Mouse (Mus musculus): ENCODE results near the gene Pdcd5.

Gene Pdcd5

DNA sequence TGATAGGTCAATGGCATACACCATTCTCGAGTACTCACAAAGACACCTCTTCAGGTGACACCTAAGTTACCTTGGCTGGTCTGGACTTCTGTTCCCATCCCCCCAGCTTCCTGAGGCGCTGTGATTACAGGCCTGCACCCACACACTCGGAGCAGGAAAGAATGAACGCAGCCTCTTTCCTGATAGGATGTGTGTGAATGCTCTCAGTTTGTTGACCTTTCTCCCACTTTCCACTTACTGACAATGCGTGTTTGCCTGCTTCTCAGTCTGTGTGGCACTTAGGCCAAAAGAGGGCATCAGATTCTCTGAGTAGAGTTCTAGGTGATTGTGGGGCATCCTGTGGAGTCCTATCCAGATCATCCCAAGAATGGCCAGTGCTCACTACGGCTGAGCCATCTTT, 7.2 kb downstream of the Pdcd5 start:
- no peak for DNase-seq

DNA sequence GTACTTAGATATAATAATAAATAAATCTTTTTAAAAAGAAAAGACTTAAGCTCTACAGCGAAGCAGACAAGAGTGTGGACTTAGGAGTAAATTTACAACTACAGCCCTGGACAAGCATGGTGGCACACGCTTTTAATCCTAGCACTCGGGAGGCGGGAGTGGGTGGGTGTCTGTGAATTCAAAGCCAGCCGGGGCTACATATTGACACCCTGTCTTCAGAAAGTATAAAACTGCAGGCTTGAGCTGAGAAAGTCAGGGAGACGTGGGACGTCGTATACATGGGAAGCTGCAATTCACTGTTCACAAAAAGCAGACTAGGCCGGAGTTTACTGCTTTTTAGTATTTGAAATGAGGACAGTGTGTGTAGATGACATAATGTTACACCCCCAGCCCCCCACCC, 10.4 kb downstream of the Pdcd5 start:
- DNase-seq: no peak

DNA sequence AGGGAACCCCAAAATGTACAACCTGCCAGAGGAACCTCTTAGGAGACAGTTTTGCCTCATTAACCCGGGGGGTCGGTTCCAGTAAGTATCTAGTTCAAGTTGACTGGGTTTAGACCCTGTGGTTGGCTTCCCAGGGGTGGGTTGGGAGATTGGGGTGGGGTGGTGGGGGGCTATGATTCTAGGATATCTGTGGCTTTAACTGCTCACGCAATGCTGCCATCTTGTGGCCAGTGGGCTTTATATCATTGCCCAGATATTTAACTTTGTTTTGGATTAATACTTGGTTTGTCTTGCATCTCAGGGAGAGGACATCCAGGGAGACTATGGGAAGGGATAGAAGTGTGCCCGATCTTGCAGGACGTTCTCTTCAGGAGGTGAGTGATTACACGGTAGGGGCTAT, 11.1 kb downstream of the Pdcd5 start:
- no peak for DNase-seq

DNA sequence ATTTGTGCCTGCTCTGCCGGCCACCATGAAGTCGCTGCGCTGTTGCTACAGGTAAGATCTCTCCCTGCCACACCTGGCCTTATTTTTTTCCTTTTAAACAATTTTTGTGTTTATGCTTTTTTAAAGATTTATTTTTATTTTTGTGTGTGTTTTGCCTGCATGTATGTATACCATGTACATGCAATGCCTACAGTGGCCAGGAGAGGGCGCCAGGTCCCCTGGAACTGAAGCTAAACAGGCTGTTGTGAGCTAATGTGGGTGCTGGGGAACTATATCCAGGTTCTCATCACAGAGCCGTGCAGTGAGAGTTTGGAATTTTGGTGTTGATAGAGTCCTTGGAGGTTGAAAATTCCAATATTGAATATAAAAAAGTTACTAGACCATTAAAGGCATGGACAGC, 18.8 kb downstream of the Pdcd5 start:
- no peak for DNase-seq

DNA sequence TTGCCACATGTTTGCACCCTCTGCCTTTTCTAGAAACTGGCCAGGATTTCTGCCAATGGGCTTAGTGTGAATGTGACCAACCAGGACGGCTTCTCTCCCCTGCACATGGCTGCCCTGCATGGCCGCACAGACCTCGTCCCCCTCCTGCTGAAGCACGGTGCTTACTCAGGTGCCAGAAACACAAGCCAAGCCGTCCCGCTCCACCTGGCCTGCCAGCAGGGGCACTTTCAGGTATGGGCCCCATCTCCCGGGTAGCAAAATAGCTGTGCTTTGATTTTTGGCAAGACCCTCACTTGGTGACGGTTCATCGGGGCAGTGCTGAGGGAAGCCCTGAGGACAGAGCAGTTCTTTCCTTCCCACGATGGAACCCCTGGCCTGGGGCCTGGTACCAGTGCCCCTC, 19.9 kb downstream of the Pdcd5 start:
- DNase-seq: no peak

DNA sequence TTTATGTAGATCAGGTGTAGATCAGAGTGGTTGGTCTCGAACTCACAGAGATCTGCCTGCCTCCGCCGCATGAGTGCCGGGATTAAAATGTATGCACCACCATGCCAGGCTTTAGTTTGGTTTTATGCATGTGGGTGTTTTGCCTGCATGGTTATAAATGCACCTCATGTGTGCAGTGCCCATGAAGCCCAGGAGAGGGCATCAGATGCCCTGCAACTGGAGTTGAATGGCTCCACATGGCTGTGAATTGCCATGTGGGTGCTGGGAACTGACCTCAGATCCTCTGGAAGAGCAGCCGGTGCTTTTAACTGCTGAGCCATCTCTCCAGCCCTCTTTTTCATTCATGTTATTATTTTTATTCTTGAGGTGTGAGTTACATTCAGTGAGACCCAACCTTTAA, 21.3 kb downstream of the Pdcd5 start:
- no peak for DNase-seq

DNA sequence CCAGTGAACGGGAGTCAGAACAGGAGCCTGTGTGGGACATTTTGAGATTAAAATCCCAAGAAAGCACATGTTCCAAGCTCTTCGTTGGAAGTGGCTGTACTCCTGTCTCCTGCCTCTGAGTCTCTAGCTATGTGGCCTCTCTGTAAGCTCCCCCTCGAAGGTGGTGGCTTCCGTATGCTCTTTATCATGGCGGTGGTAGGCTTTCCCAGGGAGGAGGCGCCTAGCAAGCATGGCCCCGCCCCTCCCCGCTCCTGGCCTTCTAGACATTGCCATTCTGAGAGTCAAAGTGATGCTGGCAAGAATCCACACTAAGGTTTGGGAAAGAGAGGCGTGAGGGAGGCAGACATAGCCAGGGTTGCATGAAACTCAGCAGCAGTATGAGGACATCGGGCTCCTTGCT, 24.7 kb downstream of the Pdcd5 start:
- no peak for DNase-seq

DNA sequence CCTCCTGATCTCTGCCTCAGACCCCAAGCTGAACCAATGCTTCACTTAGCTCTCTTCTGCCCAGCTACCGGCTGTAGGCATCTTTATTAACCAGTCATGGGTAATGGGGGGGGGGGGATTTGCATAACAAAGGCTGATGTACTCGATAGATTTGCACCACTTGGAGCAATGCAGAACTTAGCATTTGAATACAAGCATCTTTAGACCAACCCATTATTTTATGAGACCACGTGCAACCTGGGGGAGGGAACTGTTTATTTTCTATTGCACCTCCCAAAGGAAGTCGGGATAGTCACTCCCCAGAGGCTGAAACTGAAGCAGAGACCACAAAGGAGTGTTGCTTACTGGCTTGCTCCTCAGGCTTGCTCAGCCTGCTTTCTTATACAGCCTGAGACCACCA, 29.8 kb downstream of the Pdcd5 start:
- DNase-seq: no peak

DNA sequence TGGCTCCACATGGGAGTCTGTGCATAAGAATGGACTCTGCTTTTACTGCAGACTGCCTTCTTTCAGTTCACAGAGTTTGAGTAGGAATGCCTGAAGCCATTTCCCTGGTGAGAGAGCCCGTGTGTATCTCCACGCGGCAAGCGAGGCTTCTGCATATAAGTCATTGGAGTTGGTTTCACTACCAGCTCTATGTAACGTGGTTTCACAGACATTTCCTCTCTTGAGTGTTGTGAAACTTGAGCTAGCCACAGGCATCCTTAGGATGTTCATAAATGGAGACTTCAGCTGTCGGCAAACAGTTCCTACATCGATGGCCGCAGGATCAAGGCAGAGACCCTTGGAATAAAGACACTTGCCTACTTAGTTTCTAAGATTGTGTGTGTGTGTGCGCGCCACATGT, 38.1 kb downstream of the Pdcd5 start:
- no peak for DNase-seq

DNA sequence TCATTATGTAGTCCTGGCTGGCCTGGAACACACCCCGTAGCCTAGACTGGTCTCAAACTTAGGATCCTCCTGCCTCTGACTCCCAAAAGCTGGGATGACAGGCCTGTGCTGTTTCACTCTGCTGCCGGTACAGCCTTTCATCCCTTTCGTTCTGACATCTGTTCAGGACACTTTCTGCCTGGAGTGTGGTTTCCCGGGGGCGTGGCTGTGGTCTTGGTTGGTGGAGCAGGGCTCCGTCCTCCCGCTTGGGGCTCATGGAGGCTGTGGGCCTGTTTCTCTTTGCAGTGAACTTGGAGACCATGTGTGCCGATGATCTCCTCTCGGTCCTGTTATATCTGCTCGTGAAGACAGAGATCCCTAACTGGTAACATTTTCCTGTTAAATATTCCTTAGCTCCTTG, 40.5 kb downstream of the Pdcd5 start:
- no peak for DNase-seq

DNA sequence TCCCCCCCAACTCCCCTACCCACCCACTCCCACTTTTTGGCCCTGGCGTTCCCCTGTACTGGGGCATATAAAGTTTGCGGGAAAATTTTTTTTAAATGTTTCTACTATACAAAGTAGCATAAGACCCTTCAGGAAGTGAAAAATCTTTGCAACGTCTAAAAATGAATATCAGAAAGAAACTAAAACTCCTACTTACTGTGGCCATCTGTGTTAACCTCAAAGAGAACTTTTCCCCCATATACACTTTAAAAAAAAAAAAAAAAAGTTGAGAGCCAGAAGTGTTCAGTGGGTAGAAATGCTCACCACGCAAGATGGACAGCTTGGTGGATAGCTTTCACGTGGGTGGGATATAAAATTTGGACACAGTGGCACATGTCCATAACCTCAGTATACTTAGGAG, 44.6 kb downstream of the Pdcd5 start:
- no peak for DNase-seq

DNA sequence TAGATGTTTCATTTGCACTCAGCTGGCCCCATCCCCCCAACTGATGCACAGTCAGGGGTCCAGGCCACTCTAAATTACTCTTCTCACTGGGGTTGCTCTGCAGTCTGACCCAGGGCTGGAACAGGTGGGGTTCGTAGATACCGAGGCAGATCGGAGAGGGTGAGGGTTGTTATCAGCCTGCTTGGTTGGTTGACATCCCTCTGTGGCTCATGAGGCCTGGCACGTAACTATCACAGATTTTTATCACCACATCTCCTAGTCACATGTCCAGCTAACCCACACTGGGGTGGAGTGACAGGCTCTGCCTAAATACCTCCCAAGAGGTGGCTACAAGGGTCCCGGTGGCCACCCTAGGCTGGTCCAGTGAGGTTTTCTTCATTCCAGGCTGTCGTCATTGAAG, 46.2 kb downstream of the Pdcd5 start:
- no peak for DNase-seq

DNA sequence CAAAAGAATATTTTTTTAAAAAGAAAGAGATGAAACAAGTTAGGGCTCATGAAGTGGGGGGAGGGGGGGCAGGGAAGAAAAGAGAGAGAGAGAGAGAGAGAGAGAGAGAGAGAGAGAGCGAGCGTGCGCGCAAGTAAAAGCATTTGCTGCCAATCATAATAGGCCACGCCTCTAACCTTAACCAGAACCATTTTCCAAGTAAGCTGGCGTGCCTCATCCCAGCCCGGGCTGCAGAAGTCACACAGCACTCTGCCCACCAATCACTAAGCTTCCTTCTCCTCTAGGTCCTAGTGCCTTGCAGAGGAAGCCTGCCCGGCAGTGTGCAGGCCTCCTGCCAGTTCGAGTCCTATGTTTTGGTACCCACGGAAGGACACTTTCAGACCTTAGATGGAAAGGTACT, 47.3 kb downstream of the Pdcd5 start:
- no peak for DNase-seq

DNA sequence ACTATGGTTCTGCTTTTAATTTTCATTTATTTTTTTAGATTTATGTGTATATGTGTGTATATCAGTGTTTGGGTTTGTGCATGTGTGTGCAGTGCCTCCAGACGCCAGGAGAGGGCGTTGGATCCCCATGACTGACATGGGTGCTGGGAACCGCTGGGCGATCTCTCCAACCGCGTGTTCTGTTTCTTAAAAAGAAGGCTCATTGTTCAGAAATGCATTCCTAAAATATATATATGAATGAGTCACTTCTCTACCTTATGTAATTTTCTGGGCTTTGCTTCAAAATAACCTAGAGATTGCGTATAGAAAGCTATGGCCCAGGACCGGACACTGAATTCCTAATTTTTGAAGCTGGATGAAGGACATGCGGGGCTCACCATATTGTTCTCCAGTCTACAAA, 47.8 kb downstream of the Pdcd5 start:
- DNase-seq: no peak

DNA sequence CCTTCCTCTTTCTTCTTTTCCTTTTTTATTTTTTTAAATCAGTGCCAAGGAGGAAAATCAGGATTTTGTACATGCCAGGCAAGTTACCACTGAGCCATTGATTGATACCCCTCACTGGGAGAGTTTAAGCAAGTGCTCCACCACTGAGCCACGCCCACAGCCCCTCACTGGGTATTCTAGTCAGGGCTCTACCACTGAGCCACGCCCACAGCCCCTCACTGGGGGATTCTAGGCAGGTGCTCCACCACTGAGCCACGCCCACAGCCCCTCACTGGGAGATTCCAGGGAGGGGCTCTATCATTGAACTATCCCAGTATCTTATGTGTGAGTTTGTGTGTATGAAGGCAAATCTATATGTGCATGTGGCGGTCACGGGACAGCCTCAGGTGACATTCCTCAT, 53.0 kb downstream of the Pdcd5 start:
- no peak for DNase-seq

Data from layer of hippocampus, adult 9-11 months (tissue).